Mouse (Mus musculus) ZHBTc4 (cell line): ENCODE data around the gene C8g.

Experiments
- DNase-seq: peaks from one replicate; pipeline ENCODE4 v3.0.0-alpha.2; 2011; ENCODE audit warnings: low read depth, low spot score

Gene C8g

DNA sequence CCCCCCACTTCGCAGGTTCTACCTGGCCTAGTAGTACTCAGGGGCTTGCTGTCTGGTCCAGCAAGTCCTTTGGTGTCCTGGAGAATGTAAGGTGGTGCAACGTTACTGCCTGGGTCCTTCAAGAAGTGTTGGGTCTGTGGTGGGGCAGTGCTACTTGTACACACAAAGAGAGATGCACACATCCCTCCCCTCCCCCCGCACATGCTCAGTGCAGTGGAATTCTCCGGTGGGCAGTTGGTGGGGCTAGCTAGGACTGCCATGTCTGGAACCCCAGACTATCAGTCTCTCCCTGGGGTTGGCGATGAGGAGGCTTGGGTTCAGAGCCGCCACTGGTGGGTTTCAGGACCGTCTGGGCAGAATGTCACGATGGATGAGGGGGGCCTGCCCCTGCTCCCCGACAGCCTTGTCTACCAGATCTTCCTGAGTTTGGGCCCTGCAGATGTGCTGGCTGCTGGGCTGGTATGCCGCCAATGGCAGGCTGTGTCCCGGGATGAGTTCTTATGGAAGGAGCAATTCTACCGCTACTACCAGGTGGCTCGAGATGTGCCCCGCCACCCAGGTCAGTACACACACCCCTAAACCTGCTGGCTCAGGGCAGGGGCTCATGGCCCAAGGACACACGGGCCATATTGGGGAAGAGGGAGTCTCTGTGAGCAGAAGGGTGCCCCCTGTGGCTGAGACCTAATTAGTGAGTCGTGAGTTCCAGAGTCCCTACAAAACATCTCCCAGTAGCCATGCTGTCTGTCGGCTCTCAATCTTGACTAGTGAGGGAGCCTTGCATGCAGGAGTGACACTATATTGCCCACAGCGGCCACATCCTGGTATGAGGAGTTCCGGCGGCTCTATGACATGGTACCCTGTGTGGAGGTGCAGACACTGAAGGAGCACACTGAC, at the start of gene C8g:
Gene C8g (minus strand): TSS at position 127 of the 894 bp plus-strand sequence.
- DNase-seq: peak; percentile 35

DNA sequence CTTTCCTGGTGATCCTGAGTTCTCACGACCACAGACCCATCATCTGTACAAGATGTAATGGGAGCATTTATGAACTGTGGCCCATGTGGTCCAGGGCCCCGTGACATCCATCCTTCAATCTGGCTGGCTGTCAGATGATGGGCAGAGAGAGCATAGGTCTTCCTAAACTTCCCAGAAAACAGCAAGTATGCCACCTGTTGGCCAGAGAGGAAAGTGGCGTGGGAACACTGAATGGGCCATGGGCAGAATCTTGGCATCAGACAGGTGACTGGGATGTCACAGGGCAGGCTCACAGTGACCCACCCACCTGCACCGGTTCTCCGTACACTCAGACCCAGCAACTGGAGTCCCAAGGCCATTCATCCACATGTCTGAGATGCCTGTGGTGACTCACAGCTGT, 49.7 kb upstream of the C8g start:
- DNase-seq: peak; percentile 54

DNA sequence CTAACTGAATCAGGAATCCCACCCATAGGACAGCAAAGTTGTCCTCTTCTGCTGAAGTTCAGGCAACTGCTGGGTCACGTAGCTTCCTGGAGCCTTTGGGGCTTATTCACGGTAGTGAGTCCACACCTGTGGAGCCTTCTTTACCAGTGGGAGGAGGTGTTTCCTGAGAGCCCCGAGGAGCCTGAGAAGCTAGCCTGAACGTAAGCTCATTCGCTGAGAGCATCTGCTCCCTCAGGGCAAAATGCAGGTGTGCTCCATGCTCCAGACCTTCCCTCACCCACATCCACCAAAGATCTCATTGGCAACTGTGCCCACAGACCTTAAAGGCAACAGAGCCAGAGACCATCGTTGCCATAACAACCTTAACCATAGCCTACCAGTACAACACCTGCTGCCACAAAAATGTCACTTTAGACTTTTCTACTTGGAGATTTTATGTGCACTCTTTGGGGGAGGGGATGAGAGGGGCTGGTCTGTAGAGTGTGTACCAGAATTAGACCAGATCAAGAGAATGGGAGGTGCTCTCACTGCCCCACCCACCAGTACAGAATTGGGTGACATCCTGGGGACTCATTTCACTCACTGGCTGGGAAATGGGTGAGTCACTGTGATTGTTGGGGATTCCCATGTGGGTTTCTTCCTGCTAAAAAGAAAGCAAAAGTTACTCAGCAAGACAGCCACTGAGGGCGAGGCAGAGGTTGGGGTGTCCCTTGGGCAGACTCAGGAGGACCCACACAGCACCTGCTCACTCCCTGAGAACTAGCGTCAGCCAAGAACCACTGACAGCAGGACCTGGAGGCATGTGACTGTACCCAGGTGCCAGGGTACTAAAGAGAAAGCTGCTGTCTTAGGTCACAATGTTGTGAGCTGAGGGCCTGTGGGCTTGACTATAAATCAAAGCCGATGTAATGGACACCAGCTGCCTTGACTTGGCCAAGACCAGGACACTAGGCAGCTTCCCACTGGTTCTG, 47.8 kb upstream of the C8g start:
- DNase-seq: no peak

DNA sequence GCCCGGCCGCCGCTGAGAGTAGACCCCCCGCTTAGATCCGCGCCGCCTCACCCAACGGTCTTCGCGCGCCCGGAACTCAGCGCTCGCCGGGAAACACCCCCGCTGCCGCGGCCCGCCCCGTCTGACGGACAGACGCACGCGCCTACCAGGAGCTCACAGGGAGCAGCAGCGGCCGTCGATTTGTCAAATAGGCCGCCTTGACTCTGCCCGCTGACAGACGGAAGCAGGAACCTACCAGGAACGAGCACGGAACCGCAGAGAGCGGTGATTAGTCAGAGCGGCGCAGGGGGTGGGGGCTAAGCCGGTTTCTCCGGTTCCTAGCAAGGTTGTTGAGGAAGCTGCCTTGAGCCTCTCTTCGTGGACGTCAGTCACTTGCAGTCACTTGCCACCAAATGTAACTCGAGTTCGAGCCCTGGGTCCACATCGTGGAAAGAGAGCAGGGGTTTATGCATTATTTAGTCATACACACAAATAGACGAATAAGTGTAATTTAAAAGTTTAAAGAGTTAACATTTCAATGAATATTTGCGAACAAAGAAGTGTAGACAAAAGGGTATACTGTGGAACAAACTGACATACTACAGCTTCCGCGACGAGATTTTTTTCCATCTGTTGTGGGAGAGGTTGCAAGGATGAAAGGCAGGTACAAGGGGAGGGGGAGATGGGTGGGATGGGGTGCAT, 45.4 kb upstream of the C8g start, which contains the start of gene Traf2:
Gene Traf2 (minus strand): TSS at position 130 of the 681 bp plus-strand sequence.
- DNase-seq: peak; percentile 100

DNA sequence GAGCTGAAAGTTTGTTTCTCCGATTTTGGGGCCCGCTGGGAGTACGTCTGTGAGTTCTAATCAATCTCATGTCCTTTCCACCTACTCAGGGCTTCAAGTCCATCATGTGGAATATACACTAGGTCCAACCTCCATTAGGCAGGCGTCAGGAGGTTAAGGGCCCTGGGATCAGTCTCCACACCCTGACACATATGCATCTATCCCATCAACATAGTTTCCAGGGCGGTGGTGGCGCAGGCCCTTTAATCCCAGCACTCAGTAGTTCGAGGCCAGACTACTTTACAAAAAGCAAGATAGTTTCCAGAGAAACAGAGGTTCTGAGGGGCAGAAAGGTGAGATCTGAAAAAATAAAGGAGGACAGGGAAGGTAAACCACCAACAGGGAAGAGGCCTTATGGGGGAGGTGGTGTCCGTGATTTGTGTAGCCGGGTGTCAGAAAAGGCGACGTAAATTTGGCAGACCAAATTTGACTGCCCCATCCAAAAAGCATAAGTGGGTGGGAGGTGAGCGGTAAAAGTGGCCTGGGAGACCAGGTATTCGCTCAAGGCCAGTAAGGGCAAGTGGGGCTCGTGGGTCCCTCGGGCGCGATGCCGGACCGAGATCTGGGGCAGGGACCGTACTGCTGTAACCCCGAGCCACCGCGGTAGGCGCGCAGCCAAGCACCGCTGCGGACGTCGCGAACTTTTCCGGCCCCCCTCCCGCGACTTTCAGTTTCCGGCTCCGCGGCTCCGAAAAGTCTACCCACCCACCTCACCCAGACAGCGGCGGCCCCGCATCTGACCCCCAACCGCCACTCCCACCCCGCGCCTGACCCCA, 44.7 kb upstream of the C8g start:
- DNase-seq: peak; percentile 30

DNA sequence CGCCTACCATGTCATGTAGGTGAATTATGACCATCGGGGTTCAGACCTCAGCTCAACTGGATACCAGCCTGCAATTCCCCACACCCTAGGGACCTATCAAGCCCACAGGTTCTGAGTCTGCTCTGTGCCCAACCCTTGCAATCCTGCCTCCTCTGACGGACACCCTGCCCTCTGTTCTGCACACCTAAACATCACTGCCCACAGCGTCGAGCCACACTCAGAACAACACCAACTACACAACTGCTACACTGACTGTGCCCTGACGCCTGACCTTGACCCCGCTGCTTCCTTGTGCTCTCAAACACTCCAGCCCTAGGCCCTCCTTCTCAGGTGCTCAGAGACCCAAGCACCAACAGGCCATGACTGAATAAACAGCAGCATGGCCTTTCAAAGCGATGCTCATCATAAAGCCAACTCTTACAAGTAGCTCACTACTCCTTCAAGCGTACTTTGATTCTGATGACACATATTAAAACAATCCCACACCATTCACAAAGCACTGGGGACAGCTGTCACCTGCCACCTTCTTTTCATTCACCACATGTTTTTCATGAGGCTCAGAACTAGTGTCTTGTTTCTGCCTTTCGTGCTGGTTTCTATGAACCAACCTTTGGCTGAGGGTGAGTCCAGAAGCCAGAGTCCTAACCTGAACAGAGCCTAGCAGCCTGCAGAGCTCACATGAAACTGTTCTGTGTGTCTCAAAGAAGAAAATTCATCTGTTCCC, 40.3 kb upstream of the C8g start:
- peak; percentile 16 for DNase-seq

DNA sequence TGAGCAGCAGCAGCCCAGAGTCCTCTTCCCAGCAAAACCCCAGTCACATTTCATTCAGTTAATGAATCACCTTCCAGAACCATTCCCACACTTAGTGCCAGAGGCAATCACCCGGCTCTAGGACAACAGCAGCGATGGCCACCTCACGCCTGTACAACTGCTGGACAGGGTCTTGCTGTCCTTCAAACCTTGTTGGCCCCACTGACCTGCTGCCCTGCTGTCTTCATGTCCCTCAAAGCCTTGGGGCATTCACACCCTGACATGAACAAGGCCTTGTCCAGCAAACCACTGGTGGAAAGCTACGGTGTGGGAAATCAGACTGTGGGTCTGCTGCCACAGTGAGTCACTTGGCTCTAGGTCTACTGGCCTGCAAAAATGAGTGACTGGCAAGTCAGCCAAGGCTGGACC, 39.0 kb upstream of the C8g start:
- DNase-seq: no peak

DNA sequence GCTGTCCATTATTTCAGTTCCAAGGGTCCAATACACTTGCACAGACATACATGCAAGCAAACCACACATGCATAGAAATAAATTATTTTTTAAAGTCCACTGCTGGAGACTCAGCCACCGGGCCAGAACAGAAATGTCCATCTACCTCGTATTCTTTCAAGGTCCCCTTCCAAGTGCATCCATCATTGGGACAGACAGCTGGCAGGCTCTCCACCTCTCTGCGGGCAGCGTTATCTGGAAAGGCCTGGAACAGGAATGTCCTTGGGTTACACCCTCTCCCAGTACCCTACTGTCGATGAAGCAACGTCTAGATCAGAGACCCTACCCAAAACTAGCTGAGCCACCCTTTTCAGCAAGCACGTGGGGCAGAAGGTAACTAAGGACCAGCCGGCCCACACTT, 35.0 kb upstream of the C8g start:
- DNase-seq: no peak

DNA sequence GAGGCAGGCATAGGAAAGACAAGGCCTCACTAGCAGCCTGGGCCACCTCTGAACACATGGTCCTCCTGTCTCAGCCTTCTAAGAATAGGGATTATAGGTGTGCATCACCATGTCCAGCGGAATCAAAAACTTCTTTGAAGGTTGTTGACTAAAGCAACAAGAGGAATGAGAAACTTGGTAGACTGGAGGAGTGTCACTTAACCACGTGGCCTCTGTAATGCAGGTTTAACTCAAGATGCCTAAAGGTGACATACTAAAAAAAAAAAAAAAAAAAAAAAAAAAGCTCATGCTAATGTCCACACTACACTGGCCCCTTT, 33.3 kb upstream of the C8g start:
- DNase-seq: no peak

DNA sequence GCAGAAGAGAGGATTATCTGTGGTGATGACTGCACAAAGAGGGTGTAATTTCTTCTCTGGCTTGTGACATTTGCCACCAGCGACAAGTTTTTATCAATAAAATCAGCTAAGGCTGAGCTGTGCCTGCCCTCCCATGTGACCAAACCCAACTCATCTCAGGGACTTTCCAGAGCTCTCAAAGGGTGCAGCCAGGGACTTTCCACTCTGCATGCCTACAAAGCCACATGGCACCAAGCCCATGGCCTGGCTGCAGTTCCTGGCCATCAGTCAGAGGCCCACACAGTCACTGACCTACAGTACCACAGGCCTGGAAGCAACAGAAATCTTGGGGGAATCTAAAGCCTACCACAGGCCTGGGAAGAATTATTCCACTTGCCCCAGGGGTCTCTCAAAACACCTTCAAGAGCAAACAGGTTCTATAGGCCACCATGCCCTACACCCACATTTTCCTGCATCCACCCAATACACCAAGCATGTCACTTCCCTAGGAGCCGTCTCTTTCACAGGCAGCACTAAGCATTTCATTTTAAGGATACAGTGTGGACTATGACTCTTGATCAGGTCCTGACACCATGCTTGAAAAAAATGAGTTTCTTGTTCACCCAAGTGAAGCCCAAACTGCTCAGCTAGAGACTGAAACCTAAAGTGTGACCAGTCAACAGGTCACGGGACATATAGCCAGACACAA, 32.8 kb upstream of the C8g start:
- no peak for DNase-seq

DNA sequence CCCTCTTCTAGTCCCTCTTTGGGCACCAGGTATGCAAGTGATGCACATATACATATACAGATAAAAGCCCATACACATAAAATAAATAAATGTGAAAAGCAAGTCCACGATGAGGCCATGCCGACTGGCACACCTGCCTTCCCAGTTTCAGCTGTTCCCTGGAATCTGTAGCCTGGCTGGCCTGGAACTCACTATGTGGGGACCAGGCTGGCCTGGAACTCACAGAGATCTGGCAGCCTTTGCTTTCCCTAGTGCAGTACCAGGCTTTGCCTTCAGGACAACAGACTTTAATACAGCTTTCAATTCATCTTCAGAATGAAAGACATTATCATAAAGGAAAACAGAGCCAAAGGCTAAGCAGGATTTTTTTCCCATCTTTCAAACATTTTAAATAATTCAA, 32.2 kb upstream of the C8g start:
- no peak for DNase-seq

DNA sequence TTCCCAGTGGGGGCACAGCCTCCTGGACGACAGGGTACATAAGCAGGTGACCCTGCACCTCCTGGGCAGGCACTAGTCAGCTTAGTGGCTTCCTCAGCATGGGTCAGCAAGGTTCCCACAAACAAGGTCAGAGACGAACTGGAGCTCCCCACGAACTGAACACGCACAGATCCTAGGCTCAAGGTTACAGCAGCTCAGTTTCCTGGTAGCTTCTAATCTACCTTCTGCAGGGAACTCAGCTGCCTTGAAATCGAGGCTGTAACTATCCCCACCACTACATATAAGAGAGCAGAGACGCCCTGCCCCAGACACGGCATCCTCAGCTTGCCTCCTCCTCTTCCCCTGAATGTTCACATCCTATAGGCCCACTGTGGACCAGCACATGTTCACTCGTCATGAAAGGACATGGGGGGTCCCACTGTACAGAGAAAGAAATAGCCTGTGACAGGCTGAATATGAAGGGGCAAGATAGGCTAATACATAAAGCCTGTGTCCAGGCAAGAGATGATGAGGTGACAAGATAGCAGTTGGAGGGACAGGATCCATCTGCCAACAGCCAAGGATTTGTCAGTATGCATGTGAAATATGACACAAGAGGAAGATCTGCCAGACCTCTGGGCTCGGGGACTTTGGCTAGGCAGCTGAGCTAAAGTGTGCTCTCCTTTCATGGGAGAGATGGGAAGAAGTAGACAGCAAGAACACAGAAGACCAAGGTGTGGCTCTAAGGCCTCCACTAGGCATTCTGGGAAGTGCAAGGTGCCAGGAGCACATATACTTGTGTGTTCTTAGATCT, 25.2 kb upstream of the C8g start:
- DNase-seq: no peak

DNA sequence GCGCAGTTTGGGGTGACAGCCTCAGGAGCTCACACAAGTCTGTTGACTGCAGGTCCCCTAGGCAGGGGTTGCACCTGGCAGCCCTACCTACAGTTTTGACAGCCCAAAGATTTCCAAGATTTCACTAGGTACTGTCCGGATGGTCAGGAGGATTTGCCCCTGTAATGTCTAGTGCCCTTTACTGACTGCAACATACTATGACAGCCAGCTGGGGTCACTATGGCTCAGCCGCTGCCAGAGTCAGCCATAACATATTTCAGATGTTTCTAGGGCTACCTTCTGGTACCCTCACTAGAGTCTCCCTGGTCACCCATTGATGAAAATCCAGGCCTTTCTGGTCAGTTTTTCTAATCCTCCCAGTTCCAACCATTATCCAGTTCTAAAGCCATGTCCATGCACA, 8.4 kb upstream of the C8g start:
- DNase-seq: no peak

DNA sequence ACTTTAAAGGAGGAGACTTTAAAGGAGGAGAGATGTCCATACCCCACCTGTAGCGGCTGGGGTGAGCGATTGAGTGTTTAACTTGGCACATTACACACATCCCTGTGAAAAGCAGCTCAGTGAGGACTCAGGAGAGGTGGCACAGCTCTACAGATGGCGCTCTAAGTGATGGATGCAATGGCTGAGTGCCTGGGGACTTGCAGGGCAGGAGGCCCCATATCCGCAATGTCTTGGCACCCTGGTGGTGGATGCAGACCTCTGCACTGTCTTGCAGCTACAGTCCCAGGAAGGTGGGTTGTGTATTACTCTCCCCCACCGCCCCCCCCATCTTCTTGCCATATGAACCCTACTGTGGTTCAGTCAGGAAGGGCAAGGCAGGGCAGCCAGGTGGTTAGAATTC, 5.4 kb upstream of the C8g start:
- DNase-seq: peak; percentile 61

DNA sequence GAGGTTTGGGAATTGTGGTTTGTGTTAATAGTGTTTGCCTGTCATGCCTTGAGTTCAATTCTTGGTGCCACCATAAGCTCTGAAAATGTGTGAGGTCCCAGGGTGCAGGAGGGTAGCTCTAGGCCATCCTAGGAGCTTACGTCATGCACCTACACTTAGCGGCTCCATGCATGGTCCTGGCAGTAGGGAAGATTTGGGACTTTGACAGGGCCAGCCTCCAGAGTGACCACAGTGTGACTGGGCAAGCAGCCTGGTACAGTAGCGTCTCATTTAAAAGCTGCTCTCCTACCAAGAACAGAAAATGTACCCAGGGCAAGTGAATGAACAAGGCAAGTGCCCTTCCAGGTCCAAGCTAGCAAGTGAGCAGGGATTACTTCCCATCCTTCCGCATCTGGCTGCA, 4.3 kb upstream of the C8g start:
- no peak for DNase-seq

DNA sequence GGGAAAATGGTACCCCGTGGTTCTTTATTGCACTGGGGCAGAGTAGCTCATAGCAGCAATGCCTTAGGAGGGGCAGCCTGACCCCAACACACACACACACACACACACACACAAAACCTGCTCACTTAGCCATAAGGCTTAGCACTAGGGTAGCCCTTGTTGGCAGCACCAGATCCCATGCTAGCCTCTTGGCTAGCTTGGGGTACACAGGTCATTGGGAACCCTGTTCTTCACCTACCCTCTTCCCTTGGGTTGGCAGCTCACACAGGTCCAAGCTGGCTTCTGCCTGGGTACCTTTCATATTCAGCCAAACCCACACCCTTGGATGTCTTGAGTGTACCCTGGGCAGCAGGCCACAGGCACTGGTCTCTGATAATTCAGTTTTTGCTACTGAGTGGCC, 3.5 kb upstream of the C8g start:
- DNase-seq: no peak

DNA sequence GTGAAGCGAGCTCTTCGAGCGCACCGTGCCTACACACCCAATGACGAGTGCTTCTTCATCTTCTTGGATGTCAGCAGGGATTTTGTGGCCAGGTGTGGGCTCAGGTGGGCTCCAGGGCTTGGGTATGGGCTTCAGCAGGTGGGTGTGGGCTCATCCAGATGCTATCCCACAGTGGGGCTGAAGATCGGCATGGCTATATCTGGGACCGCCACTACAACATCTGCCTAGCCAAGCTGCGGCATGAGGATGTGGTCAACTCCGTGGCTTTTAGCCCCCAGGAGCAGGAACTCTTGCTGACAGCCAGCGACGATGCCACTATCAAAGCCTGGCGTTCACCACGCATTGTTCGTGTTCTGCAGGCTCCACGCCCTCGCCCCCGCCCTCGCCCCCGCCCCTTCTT, 3.0 kb upstream of the C8g start:
- no peak for DNase-seq

DNA sequence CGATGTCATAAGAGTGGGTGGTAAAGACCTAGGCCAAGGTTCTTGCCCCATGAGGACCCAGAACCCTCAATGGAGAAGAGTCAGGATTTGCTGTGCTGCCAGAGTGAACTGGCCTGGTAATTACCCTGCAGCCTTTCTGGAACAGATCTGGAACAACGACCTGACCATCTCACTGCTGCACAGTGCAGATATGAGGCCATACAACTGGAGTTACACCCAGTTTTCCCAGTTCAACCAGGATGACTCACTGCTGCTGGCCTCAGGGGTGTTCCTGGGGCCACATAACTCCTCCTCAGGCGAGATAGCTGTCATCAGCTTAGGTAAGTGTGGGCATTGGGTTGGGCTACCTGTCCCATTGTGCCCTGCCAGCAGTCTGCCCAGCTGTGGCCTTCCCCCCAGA, 1.2 kb upstream of the C8g start:
- DNase-seq: no peak
